Mouse (Mus musculus) CH12.LX (cell line): ENCODE data around the gene S100pbp.

Source experiments
- CTCF ChIP-seq, 2 experiments: IDR thresholded peaks in 1 of 2; conservative IDR thresholded peaks in 1 of 2; 2 replicates each; pipeline ENCODE4 v1.5.1; 2011 to 2012; ENCODE audit warnings: low read depth in 2 of 2, low read length in 2 of 2, improper control_type of control experiment in 1 of 2, inconsistent platforms in 1 of 2, mild to moderate bottlenecking in 1 of 2, moderate library complexity in 1 of 2
- E2F4 ChIP-seq: IDR thresholded peaks from 2 replicates; pipeline ENCODE4 v1.6.1; 2011; ENCODE audit warnings: low read depth, low read length, improper control_type of control experiment; ENCODE audit not compliant: insufficient replicate concordance
- EP300 ChIP-seq: IDR thresholded peaks from 2 replicates; pipeline ENCODE4 v1.6.1; 2011; ENCODE audit warnings: low read length, improper control_type of control experiment
- HCFC1 ChIP-seq: IDR thresholded peaks from 2 replicates; pipeline ENCODE4 v1.6.1; 2012; ENCODE audit warnings: low read depth, mild to moderate bottlenecking, inconsistent platforms, low read length, improper control_type of control experiment
- JUND ChIP-seq: conservative IDR thresholded peaks from 2 replicates; pipeline ENCODE4 v1.6.1; 2011; ENCODE audit warnings: low read depth, low read length, improper control_type of control experiment
- MAX ChIP-seq: IDR thresholded peaks from 2 replicates; pipeline ENCODE4 v1.6.1; 2011; ENCODE audit warnings: low read length, improper control_type of control experiment
- POLR2A ChIP-seq: IDR thresholded peaks from 2 replicates; pipeline ENCODE4 v1.6.1; 2011; ENCODE audit warnings: low read depth, mild to moderate bottlenecking, improper control_type of control experiment, low read length
- SMC3 ChIP-seq: IDR thresholded peaks from 2 replicates; pipeline ENCODE4 v1.6.1; 2011; ENCODE audit warnings: low read depth, low read length, improper control_type of control experiment
- TBP ChIP-seq: conservative IDR thresholded peaks from 2 replicates; pipeline ENCODE4 v1.6.1; 2011; ENCODE audit warnings: low read depth, low read length, improper control_type of control experiment
- TCF12 ChIP-seq: IDR thresholded peaks from 2 replicates; pipeline ENCODE4 v1.6.1; 2014; ENCODE audit warnings: low read depth, mild to moderate bottlenecking, inconsistent platforms, low read length, improper control_type of control experiment
- UBTF ChIP-seq: IDR thresholded peaks from 2 replicates; pipeline ENCODE4 v1.6.1; 2012; ENCODE audit warnings: low read depth, mild to moderate bottlenecking, inconsistent platforms, low read length, improper control_type of control experiment, moderate library complexity
- ZC3H11A ChIP-seq: IDR thresholded peaks from 2 replicates; pipeline ENCODE4 v1.6.1; 2012; ENCODE audit warnings: low read depth, mild to moderate bottlenecking, inconsistent platforms, low read length, improper control_type of control experiment

- TF ChIP-seq UBTF (no peak), EP300 (no peak), CTCF (conservative IDR thresholded peaks at IDR 0.05 in 1 of 2, IDR thresholded peaks at IDR 0.05 in 1 of 2; ENCODE audit: low read depth in 2 of 2, low read length in 2 of 2) (no peak), POLR2A (no peak), JUND (no peak), SMC3 (no peak), HCFC1 (no peak), ZC3H11A (no peak), E2F4 (no peak), TCF12 (no peak), MAX (no peak), TBP (no peak)
Observed at GRCm38 (mm10) chr4:129139642-129140041, 49.9 kb downstream of the S100pbp start.
